Mouse (Mus musculus) gonadal fat pad, adult 2 months (tissue): Measurements from ENCODE around the gene Map3k7. TPM values are rescaled to one million over a fixed set of nuclear protein-coding genes. Genes with fewer than 3 reads are reported as not detected.
A peak's percentile ranks its signal among the peaks of the same experiment; 100 is the strongest.

Source experiments
- DNase-seq: peaks from one replicate; pipeline ENCODE4 v3.0.0-alpha.2; 2012; ENCODE audit warnings: low read depth
- polyA plus RNA-seq: library from polyadenylated mRNA; depleted of rRNA; stranded (reverse); fragments of >200 nt; gene quantifications from 2 replicates; pipeline ENCODE4 v1.2.3, GENCODE M21; 2012; rRNA removed

Map3k7 gene
- 35.8 and 37.1 TPM in 2 replicates for polyA plus RNA-seq

DNA sequence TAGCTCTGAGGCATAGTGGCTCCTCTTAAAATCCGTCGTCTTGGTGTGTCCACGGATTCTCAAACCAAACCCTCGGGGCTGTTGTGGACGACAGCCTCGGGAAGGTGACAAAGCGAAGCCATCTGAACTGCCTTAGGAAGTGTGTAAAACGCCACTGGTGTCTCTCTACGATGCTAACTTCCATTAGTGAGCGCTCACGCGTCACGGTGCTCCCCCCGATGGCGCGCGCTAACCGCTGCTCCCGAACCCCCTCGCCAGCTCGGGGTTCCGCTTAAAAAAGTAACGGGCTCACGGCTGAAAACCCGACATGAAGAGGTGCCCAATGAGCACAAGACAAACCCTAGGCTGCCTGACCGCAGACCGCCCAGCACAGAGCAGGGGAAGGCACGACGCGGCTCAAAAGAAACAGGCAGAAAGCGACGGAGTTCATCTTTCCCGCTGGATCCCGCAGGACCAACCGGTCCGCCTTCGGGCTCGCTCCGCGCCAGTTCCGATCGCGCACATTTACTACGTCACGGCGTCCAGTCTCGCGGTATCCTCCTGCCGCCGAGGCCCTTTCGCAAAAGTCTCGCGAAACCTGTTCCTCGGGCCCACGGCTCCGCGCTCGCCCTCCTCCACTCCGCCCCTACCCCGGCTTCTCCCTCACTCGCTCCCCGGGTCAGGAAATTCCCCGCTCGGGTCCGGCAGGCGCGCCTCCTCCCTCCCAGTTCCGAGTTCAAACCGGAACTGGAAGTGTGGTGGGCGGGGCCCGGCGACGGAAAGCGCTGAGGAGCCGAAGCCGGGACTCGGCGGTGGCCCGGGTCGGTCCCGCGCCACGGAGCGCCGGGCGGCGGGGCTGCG is at the start of gene Map3k7:
TSS of gene Map3k7 (plus strand) at position 744 of the 840 bp plus-strand sequence.
- peak; percentile 49 for DNase-seq

DNA sequence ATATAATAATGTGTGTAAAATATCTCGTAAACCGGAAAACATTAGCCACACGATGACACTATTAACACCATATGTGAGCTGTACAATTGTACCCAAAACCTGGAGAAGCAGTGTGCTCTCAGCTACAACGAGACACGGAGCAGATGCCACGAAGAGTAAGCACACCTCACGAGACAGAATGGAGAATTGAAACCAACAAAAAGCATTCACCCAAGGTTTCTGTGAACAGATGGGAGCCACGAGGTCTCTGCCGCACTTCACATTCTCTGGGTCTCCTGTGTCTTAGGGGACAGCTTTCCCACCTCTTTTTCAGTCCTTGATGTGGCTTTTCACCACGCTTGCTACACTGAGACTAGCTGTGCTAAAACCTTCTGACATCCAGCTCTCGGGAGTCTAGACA is 48.8 kb upstream of the Map3k7 start:
- no peak for DNase-seq

DNA sequence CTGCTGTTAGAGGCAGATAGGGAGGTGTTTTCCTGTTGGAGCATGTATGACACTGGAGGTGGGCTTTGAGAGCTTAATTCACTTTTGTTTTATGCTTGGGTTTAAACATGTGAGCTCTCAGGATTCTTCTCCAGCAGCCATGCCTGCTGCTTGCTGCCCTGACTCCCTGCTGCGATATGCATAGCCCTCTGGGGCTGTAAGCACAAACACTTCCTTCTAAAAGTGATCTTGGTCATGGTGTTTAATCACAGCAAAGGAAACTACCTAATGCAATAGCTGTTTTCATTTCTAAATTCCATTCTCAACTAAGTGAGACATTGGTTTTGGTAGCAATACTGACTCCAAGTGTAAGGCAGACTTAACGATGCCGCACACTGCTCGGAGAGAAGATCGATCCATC is 45.2 kb upstream of the Map3k7 start:
- no peak for DNase-seq

DNA sequence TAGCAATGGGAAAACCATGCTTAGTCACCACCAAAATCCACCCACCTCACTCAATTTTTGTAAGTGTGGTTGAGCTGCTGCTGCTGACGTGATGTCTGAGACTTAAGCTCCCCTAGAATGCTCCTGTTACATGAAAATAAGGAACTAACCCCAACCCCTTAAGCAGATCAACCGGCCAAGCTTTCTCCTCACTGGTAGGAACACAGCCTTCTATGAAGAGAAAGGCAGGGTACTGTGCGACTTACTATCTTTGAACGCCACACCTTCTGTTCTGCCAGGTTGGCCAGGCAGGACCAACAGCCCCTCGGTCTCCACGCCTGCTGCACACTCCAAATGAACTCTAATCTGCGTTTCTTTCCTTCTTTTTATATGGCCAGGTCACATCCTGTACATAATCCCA is 41.7 kb upstream of the Map3k7 start:
- no peak for DNase-seq

DNA sequence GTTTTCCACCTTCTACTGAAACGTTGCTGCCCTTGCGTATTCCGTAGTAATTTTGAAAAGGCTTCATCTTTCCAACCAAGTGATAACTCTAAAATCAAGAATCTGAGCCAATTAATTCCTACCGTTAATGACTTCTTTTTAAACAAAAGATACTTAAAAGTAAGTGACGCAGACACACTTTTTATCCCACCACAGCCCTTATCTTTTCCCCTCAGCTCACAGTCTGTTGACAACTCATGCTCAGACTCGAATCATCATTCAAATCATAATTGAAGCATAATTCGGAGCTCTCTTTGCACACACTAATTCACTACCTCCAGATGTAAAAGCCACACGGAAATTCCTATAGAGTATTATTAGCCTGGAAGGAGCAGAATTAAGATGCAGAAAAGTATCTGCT is 40.5 kb upstream of the Map3k7 start:
- DNase-seq: no peak

DNA sequence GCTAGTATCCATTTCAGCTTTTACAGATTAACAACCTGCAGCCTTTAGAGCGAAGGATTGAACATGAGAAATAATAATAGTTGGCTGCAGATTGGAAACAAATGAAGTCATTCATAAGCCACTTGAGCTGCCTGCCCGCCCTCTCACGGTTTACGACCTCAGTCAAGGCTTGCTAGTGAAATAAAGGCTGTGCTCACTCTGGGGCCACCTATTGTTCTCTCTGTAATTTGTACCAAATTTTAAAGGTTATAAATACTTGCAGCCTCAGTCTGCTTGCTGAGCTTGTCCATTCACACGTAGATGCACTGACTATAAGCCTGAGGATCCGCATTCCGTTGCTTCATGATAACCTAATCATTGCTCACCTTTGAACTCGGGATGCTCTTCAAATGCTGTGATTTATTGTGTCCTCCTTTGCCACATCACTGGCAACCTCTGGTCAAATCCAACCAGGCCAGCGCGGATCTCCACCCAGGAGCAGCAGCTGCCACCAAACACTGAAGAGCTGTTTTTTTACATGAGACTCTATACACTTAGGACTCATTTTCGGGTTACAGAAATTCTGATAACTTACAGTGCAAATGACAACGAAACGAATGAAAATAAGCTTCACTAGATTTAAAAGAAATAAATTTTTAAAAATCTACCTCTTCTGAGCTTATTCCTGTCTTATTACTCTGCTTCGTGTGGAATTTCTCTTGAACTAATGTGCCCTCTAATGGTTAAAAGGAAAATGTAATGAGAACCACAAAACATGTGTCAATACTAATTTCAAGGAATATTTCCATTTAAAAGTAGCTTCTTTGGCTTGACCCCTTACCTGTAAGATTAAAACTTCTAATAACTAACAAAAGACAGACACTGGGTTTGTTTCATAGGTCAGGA is 39.4 kb upstream of the Map3k7 start:
- DNase-seq: no peak

DNA sequence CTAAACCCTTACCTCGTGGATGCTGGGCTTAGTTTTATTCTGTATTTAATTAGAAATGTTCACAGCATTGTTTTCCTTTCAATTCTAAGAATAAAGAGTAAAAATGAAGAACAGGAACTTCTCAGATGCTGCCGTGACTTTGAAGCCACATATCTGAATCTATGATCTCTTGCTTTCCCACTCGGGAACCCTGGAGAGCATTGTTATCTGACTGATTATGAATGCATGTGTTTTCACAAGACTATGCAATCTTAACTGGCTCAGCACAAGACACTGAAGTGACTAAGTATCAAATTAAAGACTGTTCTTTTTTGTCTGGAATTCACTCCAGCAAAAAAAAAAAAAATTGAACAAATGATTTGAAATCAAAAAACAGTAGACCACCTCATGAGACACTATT is 30.7 kb upstream of the Map3k7 start:
- no peak for DNase-seq

DNA sequence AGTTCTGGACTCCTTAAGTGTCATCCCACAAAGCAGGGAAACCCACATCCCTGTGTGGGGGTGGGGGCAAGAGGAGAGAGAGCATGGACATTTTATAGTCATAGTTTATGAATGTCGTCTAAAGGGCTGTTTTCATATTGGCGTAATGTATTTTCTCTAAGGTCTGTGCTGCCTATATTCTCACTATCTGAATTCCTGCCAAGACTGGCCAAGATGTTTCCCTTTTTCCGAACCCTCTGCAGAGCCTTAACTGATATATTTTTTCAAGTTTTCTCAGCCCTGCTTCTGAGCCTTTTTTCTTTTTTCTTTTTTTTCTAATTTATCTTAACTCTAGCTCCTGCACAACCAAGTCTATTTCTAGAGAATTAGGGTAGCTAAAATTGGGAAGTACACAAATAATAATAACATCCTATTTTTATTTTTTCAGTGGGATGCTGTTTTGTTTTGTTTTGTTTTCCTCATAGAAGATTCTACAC is 28.0 kb upstream of the Map3k7 start:
- DNase-seq: no peak

DNA sequence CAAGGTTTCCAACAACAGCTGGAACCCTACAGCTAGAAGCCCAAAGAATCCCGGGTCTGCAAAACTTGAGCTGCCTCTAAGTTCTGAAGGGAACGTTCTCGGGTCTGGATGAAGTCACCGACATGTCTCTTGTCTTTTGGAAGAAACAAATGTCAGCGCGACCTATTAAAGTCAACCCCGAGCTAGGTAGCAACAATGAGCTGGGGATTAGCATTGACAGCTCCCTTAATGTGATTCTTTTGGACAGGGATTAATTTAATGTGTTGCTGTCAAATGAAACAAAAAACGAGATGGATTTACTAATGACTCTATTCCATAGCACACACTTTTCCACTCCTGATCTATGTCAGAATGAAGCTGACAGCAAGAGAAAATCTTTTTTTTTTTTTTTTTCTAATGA is 27.5 kb upstream of the Map3k7 start:
- DNase-seq: no peak

DNA sequence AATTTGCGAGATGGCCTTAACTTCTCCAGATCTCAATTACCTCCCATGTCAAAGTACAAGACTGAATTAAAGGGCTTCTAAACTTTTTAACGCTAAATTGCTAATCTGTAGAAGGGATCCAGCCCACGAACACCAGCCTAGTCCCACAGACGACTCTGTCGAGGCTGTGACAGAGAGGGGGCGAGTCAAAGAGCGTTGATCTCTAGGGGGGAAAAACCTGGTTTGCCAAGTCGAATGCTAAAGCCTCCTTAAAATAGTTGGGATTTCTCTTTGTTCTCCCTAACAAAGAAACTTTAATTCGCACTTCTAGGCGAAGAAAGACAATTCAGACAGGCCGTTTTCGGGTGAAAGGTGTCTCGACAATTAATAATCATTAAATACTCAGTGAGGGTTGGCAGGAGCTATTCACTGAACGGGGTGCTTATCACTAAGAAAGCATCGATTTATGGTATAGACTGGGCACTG is 27.0 kb upstream of the Map3k7 start:
- DNase-seq: no peak

DNA sequence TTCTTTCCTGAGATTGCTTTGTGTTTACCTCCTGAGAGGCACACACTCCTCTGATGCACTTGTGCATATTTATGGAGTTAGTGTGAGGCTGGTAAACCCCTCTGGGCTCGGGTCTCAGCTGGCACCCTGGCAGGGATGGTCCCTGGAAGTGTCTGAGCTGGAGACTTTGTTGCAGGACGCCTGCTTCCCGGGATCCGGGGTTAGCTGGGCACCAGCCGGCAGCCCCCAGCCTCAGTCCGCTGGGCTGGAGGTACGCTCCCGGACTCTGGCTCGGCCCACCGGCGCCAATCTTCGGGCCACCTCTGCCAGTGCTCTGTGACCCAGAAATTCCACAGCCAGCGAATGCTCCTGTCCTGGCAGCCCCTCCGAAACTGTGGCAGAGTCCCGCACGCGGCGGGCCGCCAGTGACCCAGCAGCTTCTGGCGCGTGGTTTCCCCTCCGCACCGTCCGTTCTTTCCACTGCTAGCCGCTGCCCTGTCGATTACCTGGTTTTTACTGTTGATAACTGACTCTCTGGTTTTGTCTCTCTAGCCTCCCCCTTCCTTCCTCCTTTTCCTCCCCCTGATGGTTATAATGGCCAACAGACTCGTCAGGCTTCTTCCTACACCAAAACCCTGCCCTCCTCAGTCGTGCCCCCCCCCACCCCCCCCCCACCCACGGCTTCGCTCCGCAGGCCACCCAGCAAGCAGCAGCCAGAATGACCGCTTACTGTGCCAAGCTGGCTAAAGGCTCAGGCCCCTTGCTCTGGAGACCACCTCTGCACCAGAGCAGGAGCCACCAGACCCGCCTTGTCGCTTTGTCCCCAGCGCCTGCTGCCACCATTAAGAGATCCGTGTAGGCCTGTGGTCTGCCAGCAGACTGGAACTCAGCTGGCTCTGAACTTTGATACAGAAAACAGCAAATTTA is 26.3 kb upstream of the Map3k7 start:
- DNase-seq: no peak

DNA sequence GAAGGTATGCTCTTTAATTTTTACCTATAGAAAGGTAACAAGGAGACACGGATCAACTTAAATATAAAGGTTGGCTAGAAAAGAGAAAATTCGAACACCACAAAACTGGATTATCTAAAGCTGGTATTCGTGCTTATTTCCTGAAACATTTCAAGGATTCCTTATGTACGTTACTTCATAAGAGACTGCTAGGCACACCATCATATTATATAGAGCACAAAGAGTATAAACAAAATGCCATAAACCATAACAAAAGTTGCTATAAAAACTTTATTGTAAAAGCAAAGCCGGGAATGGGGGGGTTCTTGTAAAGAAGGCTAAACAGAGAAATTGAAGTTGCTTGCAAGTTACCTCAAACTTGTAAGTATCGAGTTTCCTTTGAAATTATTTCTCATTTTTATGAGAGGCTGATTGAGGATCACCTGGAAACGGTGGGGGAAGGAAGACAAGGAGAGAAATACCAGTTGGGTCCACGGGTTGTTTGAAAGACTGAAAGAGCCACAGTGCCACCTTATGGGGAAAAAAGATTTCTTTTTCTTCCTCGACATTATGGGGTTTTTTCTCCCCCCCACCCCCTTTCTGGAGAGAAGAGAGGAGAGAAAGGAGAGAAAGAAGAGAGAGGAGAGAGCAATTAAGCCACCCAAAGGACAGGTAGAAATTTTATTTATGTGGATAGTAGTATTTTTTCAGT is 25.3 kb upstream of the Map3k7 start:
- DNase-seq: no peak

DNA sequence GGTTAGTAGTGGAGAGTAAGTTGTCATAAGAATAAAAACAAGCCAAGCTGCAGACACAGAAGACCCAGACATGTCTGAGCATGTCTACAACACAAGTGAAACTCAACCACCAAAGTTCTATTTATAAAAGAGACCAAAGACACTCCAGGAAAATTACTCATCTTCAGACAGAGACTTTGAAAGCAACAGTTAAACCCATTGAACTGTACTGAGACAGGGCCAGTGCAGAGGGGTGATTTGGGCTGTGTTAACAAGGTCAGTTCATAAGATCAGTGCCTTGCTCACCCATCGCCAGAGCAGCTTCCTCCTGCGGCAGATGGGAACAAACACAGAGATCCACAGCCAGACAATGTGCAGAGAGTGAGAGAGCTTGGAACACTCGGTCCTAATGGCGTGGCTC is 22.3 kb upstream of the Map3k7 start:
- DNase-seq: no peak

DNA sequence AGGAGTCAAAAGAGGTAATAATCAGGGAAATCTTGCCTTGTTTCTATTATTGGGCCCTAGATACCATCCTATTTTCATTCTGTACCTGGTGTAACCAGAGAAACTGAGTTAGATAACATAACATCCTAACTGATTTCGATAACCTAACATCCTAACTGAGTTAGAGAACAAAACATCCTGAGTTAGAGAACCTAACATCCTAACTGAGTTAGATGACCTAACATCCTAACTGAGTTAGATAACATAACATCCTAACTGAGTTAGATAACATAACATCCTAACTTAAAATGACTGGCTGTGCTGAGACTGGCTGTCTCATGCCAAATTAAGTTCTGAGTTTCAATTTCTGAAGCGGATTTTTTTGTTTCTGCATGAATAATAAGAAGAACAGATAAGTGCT is 20.9 kb upstream of the Map3k7 start:
- DNase-seq: no peak

DNA sequence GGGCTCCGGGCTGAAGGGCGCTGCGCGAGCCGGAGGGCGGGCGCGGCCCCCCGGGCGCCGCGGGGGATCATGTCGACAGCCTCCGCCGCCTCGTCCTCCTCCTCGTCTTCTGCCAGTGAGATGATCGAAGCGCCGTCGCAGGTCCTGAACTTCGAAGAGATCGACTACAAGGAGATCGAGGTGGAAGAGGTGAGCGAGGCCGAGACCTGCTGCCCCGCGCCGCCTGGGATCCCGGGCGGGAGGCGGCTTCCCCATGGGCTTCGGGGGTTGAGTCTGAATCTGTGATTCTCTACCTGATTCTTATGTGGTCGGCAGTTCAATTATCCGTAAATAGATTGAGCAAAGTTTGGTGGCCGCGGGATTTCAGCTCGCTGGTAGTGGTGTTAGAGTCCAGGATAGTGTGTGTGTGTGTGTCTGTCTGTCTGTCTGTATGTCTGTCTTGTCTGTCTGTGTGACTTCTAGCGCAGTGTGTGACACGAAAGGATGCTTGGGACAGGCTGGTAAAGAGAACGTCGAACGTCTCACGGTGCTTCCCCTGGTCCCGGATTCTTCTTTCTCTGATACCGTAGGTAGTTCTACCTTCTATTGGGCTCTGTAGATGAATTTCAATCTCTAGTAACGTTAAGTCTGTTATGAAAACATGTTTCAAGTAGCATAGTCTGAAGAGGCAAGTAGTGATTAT is 438 bp downstream of the Map3k7 start:
- no peak for DNase-seq

DNA sequence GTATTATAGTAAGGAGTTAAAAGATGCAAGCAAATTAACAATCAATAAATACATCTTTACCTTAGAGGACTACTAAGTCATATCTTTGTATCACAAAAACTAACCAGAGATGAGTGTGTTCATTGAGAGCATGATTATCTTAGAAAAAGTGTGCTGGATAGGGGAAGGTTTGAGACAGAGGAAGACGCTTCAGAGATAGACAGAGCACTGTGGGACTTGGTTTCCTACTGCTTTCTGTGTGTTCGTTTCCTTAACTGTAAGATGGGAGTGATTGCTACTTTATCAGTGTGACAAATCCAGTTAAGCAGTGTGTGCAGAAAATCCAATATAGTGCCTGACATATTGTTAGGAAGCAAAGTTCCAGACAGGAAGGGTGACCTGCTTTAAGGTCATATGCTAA is 1.3 kb downstream of the Map3k7 start:
- DNase-seq: no peak

DNA sequence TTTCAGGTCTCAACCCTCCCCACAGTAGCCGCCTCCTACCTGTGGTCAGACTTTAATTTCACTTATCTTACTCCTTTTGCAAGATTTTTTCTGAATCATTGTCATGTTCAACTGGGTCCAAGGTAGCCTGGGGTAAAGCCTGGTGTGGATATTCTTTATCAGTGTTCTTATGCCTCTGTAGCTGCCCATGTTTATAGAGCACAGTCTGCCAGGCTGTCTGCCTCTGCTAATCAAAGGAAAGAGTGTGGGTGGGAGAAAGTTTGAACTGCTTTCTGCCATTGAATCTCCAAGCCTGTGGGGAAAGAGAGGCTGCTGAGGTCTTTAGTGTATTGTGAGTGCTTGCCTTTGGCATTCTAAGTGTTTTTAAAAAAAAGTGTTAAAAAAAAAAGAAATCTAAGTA is 7.5 kb downstream of the Map3k7 start:
- DNase-seq: no peak

DNA sequence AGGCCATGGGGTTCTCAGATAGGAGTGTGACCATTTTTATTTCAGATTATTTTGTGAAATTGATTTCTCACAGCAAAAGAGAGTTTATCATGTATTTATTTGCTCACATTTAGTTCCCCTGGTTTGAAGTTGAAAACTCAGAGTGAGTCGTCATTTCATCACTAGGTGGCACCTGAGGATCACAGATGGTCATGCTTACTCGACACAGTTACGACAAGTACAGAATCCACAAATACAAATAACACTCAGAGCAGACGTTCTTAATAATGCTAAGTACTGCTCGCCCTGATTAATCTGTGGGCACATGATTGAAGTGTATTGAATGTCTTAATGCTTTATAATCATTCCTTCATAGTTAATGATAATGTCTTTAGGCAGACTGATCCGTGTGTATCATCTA is 8.3 kb downstream of the Map3k7 start:
- DNase-seq: no peak

DNA sequence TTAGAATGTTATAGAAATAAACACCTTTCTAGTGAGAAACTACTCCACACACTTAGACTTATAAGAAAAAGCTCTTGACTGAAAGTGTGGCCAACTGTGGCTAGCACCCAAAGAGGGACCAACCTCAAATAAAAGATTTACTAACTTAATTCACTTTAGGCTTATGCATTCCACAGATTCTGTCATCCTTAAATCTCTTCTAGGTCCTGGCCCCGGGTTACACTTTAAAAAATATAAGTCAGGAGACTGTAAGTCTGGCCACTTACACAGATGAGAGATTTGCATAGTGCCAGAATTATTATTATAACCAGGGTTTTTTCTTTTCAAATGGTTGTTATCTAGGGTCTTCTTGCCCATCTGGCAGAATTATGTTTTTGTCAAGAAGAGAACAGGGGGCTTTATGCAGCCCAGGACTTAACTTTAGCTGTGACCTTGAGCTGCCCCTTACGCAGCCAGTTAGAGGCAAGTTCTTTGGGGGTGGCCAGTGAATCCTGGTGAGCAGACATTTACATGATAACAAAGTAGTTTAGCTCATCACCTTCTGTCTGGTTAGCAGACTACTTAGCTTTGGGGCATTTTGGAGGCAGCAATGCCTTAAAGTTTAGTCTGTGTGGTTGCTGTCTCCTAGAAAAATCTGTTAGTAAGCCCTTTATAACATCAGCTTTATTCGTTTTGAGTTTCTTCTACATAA is 11.5 kb downstream of the Map3k7 start:
- no peak for DNase-seq

DNA sequence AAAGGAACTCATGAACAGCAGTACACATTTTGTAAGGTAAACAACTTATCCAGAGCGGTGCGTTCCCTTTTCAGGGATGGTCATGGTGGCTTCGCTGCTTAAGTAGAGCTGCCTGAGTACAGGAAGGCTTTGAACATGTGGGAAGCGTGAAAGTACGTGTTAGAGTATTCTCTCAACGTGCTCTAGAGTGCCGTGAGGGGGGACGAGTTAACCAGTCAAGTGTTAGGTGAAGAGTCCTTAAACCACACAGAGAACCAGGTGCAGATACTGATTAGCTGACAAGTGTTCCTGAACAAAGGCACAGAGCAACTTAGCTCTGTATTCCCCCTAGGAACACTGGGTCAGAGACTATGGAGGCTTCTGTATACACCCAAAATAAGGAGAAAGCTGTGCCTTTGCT is 18.0 kb downstream of the Map3k7 start:
- DNase-seq: no peak
